Mouse (Mus musculus): ENCODE results near the gene N4bp2.

The N4bp2 gene

DNA sequence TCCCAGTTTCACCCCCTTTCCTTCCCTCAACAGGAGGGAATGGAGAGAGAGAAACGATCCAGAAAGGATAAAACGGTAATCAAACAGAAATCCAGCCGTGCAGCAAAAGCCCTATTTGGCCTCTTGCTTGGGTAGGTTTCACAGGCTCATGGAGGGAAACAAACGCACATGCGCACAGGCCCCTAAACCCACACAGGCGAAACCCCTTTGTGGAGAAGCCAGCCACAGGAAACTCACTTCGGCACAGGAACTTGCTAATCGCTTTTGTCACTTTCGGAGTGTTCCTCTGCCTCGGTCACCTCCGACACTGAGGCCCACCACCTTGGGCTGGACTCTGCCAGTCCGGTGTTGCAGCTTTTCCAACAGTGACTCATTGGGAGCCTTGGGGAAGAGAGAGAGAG lies 100.0 kb downstream of the N4bp2 start:
- DNase-seq (ENCODE audit: low spot score) = no peak

DNA sequence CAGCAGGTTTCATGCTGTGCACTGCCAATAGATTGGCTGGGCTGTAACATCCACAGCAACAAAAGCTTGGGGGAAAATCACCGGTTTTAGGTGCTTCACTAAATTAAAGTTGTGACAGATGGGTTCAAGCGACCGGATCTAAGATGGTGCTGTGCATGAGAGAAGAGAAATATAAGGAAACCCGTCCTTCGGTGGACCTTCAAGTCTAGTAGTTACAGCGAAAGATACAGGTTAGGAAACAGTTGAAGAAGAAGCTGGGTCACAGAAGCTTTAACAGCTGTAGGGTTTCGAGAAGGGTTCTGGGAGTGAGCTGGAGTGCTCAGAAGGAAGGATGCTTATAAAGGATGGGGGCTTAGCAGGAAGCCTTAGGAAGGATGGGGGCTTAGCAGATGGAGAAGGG lies 101.2 kb downstream of the N4bp2 start:
- DNase-seq (ENCODE audit: low spot score) = no peak

GRCm38 (mm10) chr5:65864946-65865345 lies 101.6 kb downstream of the N4bp2 start:
- DNase-seq (ENCODE audit: low spot score) = no peak

DNA sequence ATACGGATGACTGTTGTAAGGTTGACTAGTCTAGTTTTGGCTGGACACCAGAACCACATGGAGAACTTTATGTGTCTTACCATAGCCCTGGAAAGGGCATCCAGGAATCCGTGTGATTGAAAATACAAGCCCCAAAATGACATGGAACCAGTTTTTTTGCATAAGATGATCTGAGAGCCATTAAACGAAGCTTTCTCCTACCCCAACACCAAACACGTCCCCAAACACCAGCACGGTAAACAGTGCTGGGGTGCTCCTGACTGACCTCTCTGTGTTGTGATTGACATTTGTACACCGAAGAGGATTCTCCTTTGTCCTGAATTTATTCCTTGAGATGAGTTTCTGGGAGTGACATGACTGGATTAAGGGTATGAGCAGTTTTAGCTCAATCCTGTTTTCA lies 103.3 kb downstream of the N4bp2 start:
- no peak for DNase-seq (ENCODE audit: low spot score)

DNA sequence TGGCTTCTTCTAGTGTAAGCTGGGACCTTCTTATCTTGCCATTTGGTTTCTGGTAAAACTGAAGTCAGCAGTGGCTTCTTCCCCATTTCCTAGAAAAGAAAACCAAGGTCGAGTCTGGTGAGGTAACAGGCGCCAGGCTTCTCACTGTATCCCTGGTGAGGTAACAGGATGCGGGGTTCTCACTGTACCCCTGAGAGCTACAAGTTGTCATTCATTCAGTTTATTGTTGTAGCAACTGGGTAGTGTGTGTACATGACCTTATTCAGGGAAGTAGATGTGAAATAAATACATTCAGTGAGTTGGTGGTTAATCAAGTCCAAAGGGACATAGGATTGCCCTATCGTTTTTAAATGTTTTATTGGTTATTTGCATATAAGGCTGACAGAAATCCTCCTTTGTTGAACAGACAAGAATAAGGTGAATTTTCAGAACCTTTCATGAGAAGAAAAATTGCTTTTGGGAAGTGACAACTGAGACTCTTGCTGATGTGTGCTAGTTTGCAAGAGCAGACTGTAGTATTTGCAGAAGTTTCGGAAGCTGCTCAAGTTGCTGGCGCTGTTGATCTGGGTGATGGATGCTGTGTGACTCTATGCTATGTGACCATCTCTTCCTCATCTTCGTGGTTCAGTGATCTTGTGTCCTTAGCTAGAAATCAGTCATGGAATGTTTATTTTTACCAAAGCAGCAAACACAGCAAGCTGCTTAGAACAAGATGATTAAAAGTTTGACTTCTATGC lies 104.2 kb downstream of the N4bp2 start:
- DNase-seq (ENCODE audit: low spot score) = no peak

GRCm38 (mm10) chr5:65868419-65868818 lies 105.1 kb downstream of the N4bp2 start:
- no peak for DNase-seq (ENCODE audit: low spot score)

- no peak for DNase-seq (ENCODE audit: low spot score)
Observed at GRCm38 (mm10) chr5:65869660-65870059, 106.3 kb downstream of the N4bp2 start.

DNA sequence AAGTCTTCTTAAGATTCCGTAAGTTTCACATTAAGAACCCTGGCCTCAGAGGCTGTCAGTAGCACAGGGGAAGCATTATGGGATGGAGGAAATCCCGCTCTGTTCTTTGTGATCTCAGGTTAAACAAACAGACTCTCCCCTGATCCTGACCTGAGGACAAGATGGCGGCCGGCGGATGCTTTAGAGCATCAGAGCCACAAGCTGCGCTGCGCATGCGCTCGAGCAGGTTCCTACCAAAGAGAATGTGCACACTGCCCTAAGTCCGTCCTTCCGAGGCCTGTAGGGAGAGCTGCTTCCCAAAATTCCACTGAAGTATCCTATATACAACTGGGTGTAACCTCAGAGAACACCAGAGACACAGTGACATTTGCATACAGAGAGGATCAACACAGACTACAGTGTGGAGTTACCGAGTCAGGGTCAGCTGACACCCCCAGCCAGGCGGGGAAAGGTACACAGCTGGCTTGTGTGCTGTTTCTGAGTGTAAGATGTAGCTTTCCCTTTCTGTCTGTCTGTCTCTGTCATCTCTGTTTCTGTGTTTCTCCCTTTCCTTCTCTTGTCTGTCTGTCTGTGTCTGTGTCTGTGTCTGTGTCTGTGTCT lies 108.1 kb downstream of the N4bp2 start:
- DNase-seq (ENCODE audit: low spot score) = no peak

- no peak for DNase-seq (ENCODE audit: low spot score)
Observed at GRCm38 (mm10) chr5:65873212-65873611, 109.9 kb downstream of the N4bp2 start.

DNA sequence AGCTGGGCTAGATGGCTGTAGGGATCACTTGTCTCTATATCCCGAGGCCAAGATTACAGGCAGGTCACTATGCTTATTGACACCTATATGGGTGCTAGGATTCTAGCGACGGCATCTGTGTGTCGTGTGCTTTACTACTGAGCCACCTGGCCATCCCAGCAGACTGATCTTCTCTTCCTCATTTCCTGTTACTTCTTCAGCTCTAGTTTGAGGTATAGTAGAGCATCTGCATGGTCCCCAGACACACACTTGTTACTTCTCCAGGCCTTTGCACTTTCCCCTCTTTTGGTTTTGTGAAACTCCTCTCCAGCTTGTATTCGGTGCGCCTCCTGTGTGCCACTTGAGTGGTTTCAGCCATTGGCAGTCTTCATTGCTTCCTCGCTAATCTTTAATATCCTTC lies 111.9 kb downstream of the N4bp2 start:
- DNase-seq (ENCODE audit: low spot score) = no peak

DNA sequence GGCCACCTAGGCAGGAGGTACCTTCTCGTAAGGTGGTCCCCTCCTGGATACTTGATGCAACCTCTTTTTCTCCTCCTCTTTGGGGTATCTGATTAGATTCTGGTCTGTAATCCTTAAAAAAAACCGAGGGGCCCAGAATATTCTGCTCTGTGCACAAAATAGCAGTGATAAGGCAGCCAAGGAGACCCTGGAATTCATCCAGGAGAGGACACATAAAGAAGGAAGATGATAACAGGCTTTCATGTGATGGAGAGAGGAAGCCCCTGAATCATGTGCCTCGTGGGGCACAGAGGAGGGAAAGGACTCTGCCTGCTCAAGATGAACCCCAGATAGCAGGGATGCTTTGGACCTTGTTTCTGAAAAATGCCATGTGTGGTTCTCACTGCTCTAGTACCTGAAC lies 115.0 kb downstream of the N4bp2 start:
- DNase-seq (ENCODE audit: low spot score) = no peak
